Mouse (Mus musculus): ENCODE data around the gene Chmp2a. TPM values are rescaled to one million over a fixed set of nuclear protein-coding genes. Genes with fewer than 3 reads are reported as not detected.

Chmp2a gene
- polyA plus RNA-seq, 1 experiment from 2014 or later = 132 TPM

GRCm38 (mm10) chr7:12998851-12999250, 35.8 kb downstream of the Chmp2a start, which contains the start of gene Trim28:
Trim28 (plus strand) TSS chr7:12999114.
- WGBS (ENCODE audit: insufficient replicate concordance) = 85% methylated on average over 3 of the region's 3 CpGs
- TF ChIP-seq CTCF (IDR thresholded peaks at IDR 0.05; ENCODE audit: low read depth) (no peak), EP300 (IDR thresholded peaks at IDR 0.05; ENCODE audit: low read depth) (no peak)

DNA sequence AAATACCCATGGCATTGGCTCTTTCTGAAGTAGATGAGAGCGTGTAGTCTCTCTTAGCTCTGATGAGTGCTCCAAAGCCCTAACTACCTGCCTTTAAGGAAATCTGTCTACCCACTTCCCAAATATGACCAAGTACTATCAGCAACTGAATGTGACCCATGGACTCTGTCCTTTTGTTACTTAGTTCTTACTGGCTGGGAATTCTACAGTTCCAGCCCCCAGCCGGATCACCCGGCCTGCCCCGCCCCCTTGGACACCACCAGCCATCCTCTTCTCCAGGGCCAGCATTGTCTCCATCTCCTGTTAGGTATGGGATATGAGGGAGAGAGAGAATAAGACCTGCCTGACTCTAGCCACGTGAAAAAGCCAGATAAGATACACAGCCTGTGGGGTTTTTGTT, 36.6 kb downstream of the Chmp2a start, which contains the start of gene Slc27a5:
Slc27a5 (minus strand) TSS at position 140 of the 400 bp plus-strand sequence.
- Histone ChIP-seq H3K9ac (replicated peaks) (peak within 1 kb of the TSS; percentile 58), H3K27ac (ENCODE audit: low read depth) (peak within 1 kb of the TSS; percentile 85), H3K9me3 (ENCODE audit: low read length) (no peaks in the 10 kb centered on the region), H3K36me3 (replicated peaks; ENCODE audit: insufficient read depth, low read length) (0 out of 2 replicates have a peak, but pooled peaks cover 5% of the 10 kb centered on the region), H3K4me2 (ENCODE audit: low read depth, low read length) (peak within 1 kb of the TSS; percentile 68), H3K27me3 (ENCODE audit: insufficient read depth, low read length) (no peaks in the 10 kb centered on the region), H3K4me3 (ENCODE audit: low read depth, low read length) (peak within 1 kb of the TSS; percentile 34), H3K4me1 (ENCODE audit: insufficient read depth) (no peaks in the 10 kb centered on the region)
- WGBS (ENCODE audit: insufficient replicate concordance) = 48% methylated on average over 5 of the region's 5 CpGs
- ATAC-seq = peak; percentile 78
- peak; percentile 59 for DNase-seq
- TF ChIP-seq CTCF (IDR thresholded peaks at IDR 0.05; ENCODE audit: low read depth) (no peak), EP300 (IDR thresholded peaks at IDR 0.05; ENCODE audit: low read depth) (peak; percentile 38; the same call in 1 of the 2 replicates)

More at GRCm38 (mm10) chr7:12998851-12999250, 35.8 kb downstream of the Chmp2a start, which contains the start of gene Trim28:
- Histone ChIP-seq H3K36me3 (replicated peaks; ENCODE audit: insufficient read depth, low read length) (0 out of 2 replicates have a peak, but pooled peaks cover 5% of the 10 kb centered on the region), H3K27me3 (ENCODE audit: insufficient read depth, low read length) (no peaks in the 10 kb centered on the region), H3K4me3 (ENCODE audit: low read depth, low read length) (peak within 1 kb of the TSS; percentile 34), H3K9ac (replicated peaks) (peak within 1 kb of the TSS; percentile 58), H3K9me3 (ENCODE audit: low read length) (no peaks in the 10 kb centered on the region), H3K4me1 (ENCODE audit: insufficient read depth) (no peaks in the 10 kb centered on the region), H3K27ac (ENCODE audit: low read depth) (peak within 1 kb of the TSS; percentile 85), H3K4me2 (ENCODE audit: low read depth, low read length) (peak within 1 kb of the TSS; percentile 68)
- ATAC-seq (no peak), DNase-seq (no peak)

GRCm38 (mm10) chr7:12997230-12997629, 37.4 kb downstream of the Chmp2a start:
- DNase-seq (no peak), ATAC-seq (peak; percentile 59)
- Histone ChIP-seq H3K27me3 (ENCODE audit: insufficient read depth, low read length) (no peaks in the 10 kb centered on the region), H3K4me3 (ENCODE audit: low read depth, low read length) (peak overlapping the region; percentile 34), H3K36me3 (replicated peaks; ENCODE audit: insufficient read depth, low read length) (0 out of 2 replicates have a peak, but pooled peaks cover 5% of the 10 kb centered on the region), H3K9me3 (ENCODE audit: low read length) (no peaks in the 10 kb centered on the region), H3K4me1 (ENCODE audit: insufficient read depth) (no peaks in the 10 kb centered on the region), H3K4me2 (ENCODE audit: low read depth, low read length) (peak overlapping the region; percentile 68), H3K27ac (ENCODE audit: low read depth) (peak overlapping the region; percentile 85), H3K9ac (replicated peaks) (peak overlapping the region; percentile 58)
- TF ChIP-seq CTCF (IDR thresholded peaks at IDR 0.05; ENCODE audit: low read depth) = no peak
- TF ChIP-seq EP300 (IDR thresholded peaks at IDR 0.05; ENCODE audit: low read depth) = no peak
- 53% methylated on average over 5 of the region's 5 CpGs for WGBS (ENCODE audit: insufficient replicate concordance)

DNA sequence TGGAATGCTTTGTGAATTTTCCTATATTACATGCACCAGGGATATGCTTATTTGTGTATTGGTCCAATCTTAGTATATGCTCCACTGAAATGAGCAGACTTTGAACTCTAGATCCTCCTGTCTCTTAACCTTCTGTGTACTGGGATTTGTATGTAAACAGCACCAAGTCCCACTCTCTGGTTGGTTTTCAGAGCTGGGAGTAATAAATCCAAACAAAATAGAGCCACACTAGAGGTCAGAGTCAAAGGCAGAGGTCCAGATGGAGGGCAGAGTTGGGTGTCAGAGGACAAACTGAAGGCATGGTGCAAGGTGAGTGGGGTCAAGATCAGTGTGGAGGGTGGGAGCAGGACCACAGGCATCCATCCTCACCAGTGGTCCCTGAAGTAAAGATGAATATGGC, 38.7 kb downstream of the Chmp2a start:
- Histone ChIP-seq H3K4me1 (ENCODE audit: insufficient read depth) (no peaks in the 10 kb centered on the region), H3K27me3 (ENCODE audit: insufficient read depth, low read length) (no peaks in the 10 kb centered on the region)
- ATAC-seq = peak; percentile 73

DNA sequence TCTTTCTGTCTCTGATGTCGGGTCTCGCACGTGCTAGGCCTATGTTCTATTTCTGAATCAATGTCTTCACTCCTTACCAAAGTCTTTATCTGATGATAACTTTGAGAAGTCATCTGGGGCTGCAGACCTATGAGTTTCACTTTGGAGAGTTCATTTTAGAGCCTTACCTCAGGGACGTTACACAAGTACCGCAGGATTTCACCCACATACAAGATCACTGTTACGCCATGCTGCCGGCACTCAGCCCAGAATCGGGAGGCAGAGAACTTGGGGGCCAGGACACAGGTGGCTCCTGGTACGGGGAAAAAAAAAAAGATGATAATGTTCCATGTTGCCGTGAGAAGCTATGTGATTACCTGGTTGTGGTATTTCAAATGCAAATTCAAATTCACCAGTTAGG, 41.5 kb downstream of the Chmp2a start:
- Histone ChIP-seq H3K36me3 (replicated peaks; ENCODE audit: insufficient read depth, low read length) (peaks cover 5% of the 10 kb centered on the region; the same call in 1 of the 2 replicates), H3K4me3 (ENCODE audit: low read depth, low read length) (no peak overlapping the region), H3K9ac (replicated peaks) (no peak overlapping the region), H3K4me1 (ENCODE audit: insufficient read depth) (no peaks in the 10 kb centered on the region), H3K4me2 (ENCODE audit: low read depth, low read length) (no peak overlapping the region), H3K27me3 (ENCODE audit: insufficient read depth, low read length) (no peaks in the 10 kb centered on the region), H3K27ac (ENCODE audit: low read depth) (no peak overlapping the region), H3K9me3 (ENCODE audit: low read length) (no peaks in the 10 kb centered on the region)
- ATAC-seq (no peak), DNase-seq (no peak)
- 79% methylated on average over 10 of the region's 10 CpGs for WGBS (ENCODE audit: insufficient replicate concordance)
- TF ChIP-seq EP300 (IDR thresholded peaks at IDR 0.05; ENCODE audit: low read depth) = no peak
- TF ChIP-seq CTCF (IDR thresholded peaks at IDR 0.05; ENCODE audit: low read depth) = no peak

More for the DNA sequence above, 38.7 kb downstream of the Chmp2a start:
- Histone ChIP-seq H3K4me3 (ENCODE audit: low read depth, low read length) (peak overlapping the region; percentile 12), H3K9me3 (ENCODE audit: low read length) (no peaks in the 10 kb centered on the region), H3K36me3 (replicated peaks; ENCODE audit: insufficient read depth, low read length) (0 out of 2 replicates have a peak, but pooled peaks cover 5% of the 10 kb centered on the region), H3K27ac (ENCODE audit: low read depth) (peak overlapping the region; percentile 85), H3K4me2 (ENCODE audit: low read depth, low read length) (peak overlapping the region; percentile 51), H3K9ac (replicated peaks) (peak overlapping the region; percentile 52)
- no peak for DNase-seq
- no peak for TF ChIP-seq CTCF (IDR thresholded peaks at IDR 0.05; ENCODE audit: low read depth)
- TF ChIP-seq EP300 (IDR thresholded peaks at IDR 0.05; ENCODE audit: low read depth) = no peak

- Histone ChIP-seq H3K27ac (ENCODE audit: low read depth) (no peak overlapping the region), H3K4me2 (ENCODE audit: low read depth, low read length) (no peak overlapping the region), H3K9me3 (ENCODE audit: low read length) (no peaks in the 10 kb centered on the region), H3K27me3 (ENCODE audit: insufficient read depth, low read length) (no peaks in the 10 kb centered on the region), H3K9ac (replicated peaks) (no peak overlapping the region), H3K4me1 (ENCODE audit: insufficient read depth) (peaks cover 4% of the 10 kb centered on the region), H3K36me3 (replicated peaks; ENCODE audit: insufficient read depth, low read length) (peaks cover 5% of the 10 kb centered on the region; the same call in 1 of the 2 replicates), H3K4me3 (ENCODE audit: low read depth, low read length) (no peak overlapping the region)
- DNase-seq (peak; percentile 44), ATAC-seq (no peak)
- 3% methylated on average over 3 of the region's 3 CpGs for WGBS (ENCODE audit: insufficient replicate concordance)
- no peak for TF ChIP-seq EP300 (IDR thresholded peaks at IDR 0.05; ENCODE audit: low read depth)
- peak; percentile 69 for TF ChIP-seq CTCF (IDR thresholded peaks at IDR 0.05; ENCODE audit: low read depth)
Measured at GRCm38 (mm10) chr7:12992222-12992621, 42.4 kb downstream of the Chmp2a start.

Data from liver, postnatal 0 days (tissue).